ENCODE assay signal across 19 mouse cellular contexts in the genomic region with DNA sequence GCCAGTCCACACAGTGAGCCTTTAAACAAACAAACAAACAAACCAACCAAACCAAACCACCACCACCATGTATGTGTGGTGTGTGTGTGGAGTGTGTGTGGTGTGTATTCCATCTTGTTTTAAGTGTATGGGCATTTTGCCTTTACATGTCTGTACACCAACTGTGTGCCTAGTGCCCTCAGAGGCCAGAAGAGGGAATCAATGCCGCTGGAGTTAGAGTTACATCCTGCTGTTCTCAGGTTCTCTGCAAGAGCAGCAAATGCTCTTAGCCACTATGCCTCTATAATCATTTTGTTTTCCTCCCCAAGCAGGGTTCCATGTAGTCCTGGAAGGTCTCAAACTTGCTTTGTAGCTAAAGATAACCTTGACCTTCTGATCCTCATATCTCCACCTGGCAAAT. TPM values are rescaled to one million over a fixed set of nuclear protein-coding genes. Genes with fewer than 3 reads are reported as not detected.
DNase-seq lines count a peak whose midpoint lies in the region; ATAC-seq and TF ChIP-seq lines count a peak whose summit lies in the region.
"Had no signal": no experiment of that assay in that cellular context is flagged by ENCODE, and none has a peak within 500 bp of the region (broad histone marks: within the 10 kb centered on the region; RNA-seq: fewer than 3 reads in every experiment).

No protein-coding gene starts in this region.

- 54% methylated on average over 1 of the region's 1 CpGs for WGBS in liver, embryonic 13.5 days (ENCODE audit: insufficient replicate concordance)
- 52% methylated on average over 1 of the region's 1 CpGs for WGBS in liver, embryonic 11.5 days

- peak; percentile 10 for DNase-seq in gastrocnemius, adult 2 months
- DNase-seq in gastrocnemius, postnatal 14 days: no peak
- no peak for DNase-seq in liver, embryonic 13.5 days
- no peak for DNase-seq in liver, embryonic 11.5 days (ENCODE audit: low spot score)
- peak; percentile 50 for DNase-seq in A20 (ENCODE audit: low read depth, low spot score)
- DNase-seq in MN1 (ENCODE audit: low spot score): peak; percentile 28
- DNase-seq in ovary, postnatal 10 days (ENCODE audit: low spot score): no peak
- DNase-seq: adrenal gland, postnatal 10 days; cerebellum, adult 11 months; heart, postnatal 36 days; layer of hippocampus, postnatal 36 days; lung, adult 18-20 months; thymus, postnatal 14 days had no signal

- no peak overlapping the region for H3K9ac ChIP-seq in liver, embryonic 13.5 days
- H3K9ac ChIP-seq in liver, embryonic 11.5 days (ENCODE audit: low read depth, low read length): no peak overlapping the region

- no peaks in the 10 kb centered on the region for H3K9me3 ChIP-seq in liver, embryonic 13.5 days (replicated peaks)
- H3K9me3 ChIP-seq in liver, embryonic 11.5 days (ENCODE audit: control insufficient read depth, low read length): no peaks in the 10 kb centered on the region
- H3K9me3 ChIP-seq: embryonic facial prominence, embryonic 15.5 days; forebrain, embryonic 12.5 days; heart, embryonic 12.5 days; midbrain, embryonic 15.5 days had no signal

- H3K4me1 ChIP-seq in liver, embryonic 13.5 days (replicated peaks): peaks cover 28% of the 10 kb centered on the region
- H3K4me1 ChIP-seq in liver, embryonic 11.5 days (replicated peaks; ENCODE audit: control insufficient read depth, insufficient read depth, low read length): peaks cover 17% of the 10 kb centered on the region

- intact Hi-C loops in gastrocnemius, adult 2 months (cut with DNase I): no loop called here
- intact Hi-C loops in gastrocnemius, postnatal 14 days (cut with DNase I; ENCODE audit: low total_unique reads): no loop called here

- no peak overlapping the region for H3K4me3 ChIP-seq in gastrocnemius, adult 2 months
- H3K4me3 ChIP-seq in liver, embryonic 13.5 days (replicated peaks): peak overlapping the region; percentile 95; the same call in 1 of the 2 replicates
- no peak overlapping the region for H3K4me3 ChIP-seq in liver, embryonic 11.5 days (ENCODE audit: low read depth, low read length)

- H3K4me2 ChIP-seq in liver, embryonic 13.5 days: peak overlapping the region; percentile 97
- no peak overlapping the region; the same call in 1 of the 2 replicates for H3K4me2 ChIP-seq in liver, embryonic 11.5 days

- peaks cover 22% of the 10 kb centered on the region for H3K36me3 ChIP-seq in liver, embryonic 13.5 days
- peaks cover 10% of the 10 kb centered on the region for H3K36me3 ChIP-seq in liver, embryonic 11.5 days (ENCODE audit: control insufficient read depth, insufficient read depth, low read length)

- H3K27me3 ChIP-seq in liver, embryonic 13.5 days: no peaks in the 10 kb centered on the region
- no peaks in the 10 kb centered on the region for H3K27me3 ChIP-seq in liver, embryonic 11.5 days (replicated peaks; ENCODE audit: control insufficient read depth, insufficient read depth, low read length)
- H3K27me3 ChIP-seq: embryonic facial prominence, embryonic 15.5 days; forebrain, embryonic 12.5 days; heart, embryonic 12.5 days; midbrain, embryonic 15.5 days had no signal

- no peak for ATAC-seq in liver, embryonic 13.5 days (ENCODE audit: low read depth)
- ATAC-seq in liver, embryonic 11.5 days (replicated peaks; ENCODE audit: low FRiP score): no peak
- ATAC-seq: inflammation-experienced regulatory T-cells, adult 6 months; midbrain, embryonic 15.5 days had no signal

- H3K27ac ChIP-seq in gastrocnemius, adult 2 months: peak overlapping the region; percentile 97
- no peak overlapping the region for H3K27ac ChIP-seq in liver, embryonic 13.5 days
- H3K27ac ChIP-seq in liver, embryonic 11.5 days (ENCODE audit: low read depth, low read length): no peak overlapping the region

- no peak for TF ChIP-seq CTCF in gastrocnemius, adult 2 months (IDR thresholded peaks at IDR 0.05)

RNA-seq across cellular contexts. Expression of a gene that starts 1.4 kb away (rescaled TPM):
- total RNA-seq in gastrocnemius, adult 2 months (2021): 100 to 1,000 TPM; 152 to 179 TPM
- total RNA-seq in gastrocnemius, postnatal 14 days (2021): 100 to 1,000 TPM; 164 to 173 TPM
- polyA plus RNA-seq in liver, embryonic 13.5 days (2015; fragmentation: Nextera tagmentation; extraction: Ambion mirVana): 275 and 306 TPM in 2 replicates
- polyA plus RNA-seq in liver, embryonic 11.5 days (2014; fragmentation: Nextera tagmentation; extraction: Ambion mirVana): 367 and 380 TPM in 2 replicates

RNA-seq across cellular contexts. Expression of a gene that starts 9.6 kb away (rescaled TPM):
- 10 to 100 TPM; 12.4 to 13.1 TPM for total RNA-seq in gastrocnemius, adult 2 months (2021)
- 10 to 100 TPM in 1 of 2 experiments, 1 to 10 TPM in 1; 9.7 to 13.3 TPM for total RNA-seq in gastrocnemius, postnatal 14 days (2021)
- 16.6 and 18.7 TPM in 2 replicates for polyA plus RNA-seq in liver, embryonic 13.5 days (2015; fragmentation: Nextera tagmentation; extraction: Ambion mirVana)
- 28.0 and 31.0 TPM in 2 replicates for polyA plus RNA-seq in liver, embryonic 11.5 days (2014; fragmentation: Nextera tagmentation; extraction: Ambion mirVana)

RNA-seq across cellular contexts. Expression of a gene that starts 18.3 kb away (rescaled TPM):
- 1 to 10 TPM; 1.6 to 4.0 TPM for total RNA-seq in gastrocnemius, adult 2 months (2021)
- total RNA-seq in gastrocnemius, postnatal 14 days (2021): under 1 TPM; 0.68 to 0.80 TPM
- 1.6 and 2.7 TPM in 2 replicates for polyA plus RNA-seq in liver, embryonic 13.5 days (2015; fragmentation: Nextera tagmentation; extraction: Ambion mirVana)
- polyA plus RNA-seq in liver, embryonic 11.5 days (2014; fragmentation: Nextera tagmentation; extraction: Ambion mirVana): 1.3 and 1.8 TPM in 2 replicates

RNA-seq across cellular contexts. Expression of a gene that starts 18.7 kb away (rescaled TPM):
- total RNA-seq in gastrocnemius, adult 2 months (2021): 10 to 100 TPM; 52.7 to 64.7 TPM
- total RNA-seq in gastrocnemius, postnatal 14 days (2021): 10 to 100 TPM; 42.6 to 44.8 TPM
- polyA plus RNA-seq in liver, embryonic 13.5 days (2015; fragmentation: Nextera tagmentation; extraction: Ambion mirVana): 50.2 and 50.3 TPM in 2 replicates
- polyA plus RNA-seq in liver, embryonic 11.5 days (2014; fragmentation: Nextera tagmentation; extraction: Ambion mirVana): 112 and 116 TPM in 2 replicates

RNA-seq across cellular contexts. Expression of a gene that starts 25.3 kb away (rescaled TPM):
- total RNA-seq in gastrocnemius, adult 2 months (2021): not detected
- total RNA-seq in gastrocnemius, postnatal 14 days (2021): under 1 TPM in 1 of 2 experiments, not detected in 1; 0.10 TPM
- 0.02 TPM in 1 of 2 replicates, not detected in the other for polyA plus RNA-seq in liver, embryonic 13.5 days (2015; fragmentation: Nextera tagmentation; extraction: Ambion mirVana)
- 0.21 TPM in 1 of 2 replicates, not detected in the other for polyA plus RNA-seq in liver, embryonic 11.5 days (2014; fragmentation: Nextera tagmentation; extraction: Ambion mirVana)
- polyA plus RNA-seq: CD4-positive, CD25-positive, alpha-beta regulatory T cell, adult 4 months had no signal

Comparison
In these comparisons a context has a peak if more than half of its experiments do, and no peak if none do; other contexts are left out.
1. DNase-seq: peak in gastrocnemius, adult 2 months (single experiment), A20 (single experiment) and MN1 (single experiment); none in gastrocnemius, postnatal 14 days (single experiment), liver, embryonic 13.5 days (single experiment), liver, embryonic 11.5 days (single experiment) and ovary, postnatal 10 days (single experiment).